Mouse (Mus musculus) CH12.LX (cell line): ENCODE data around the gene Ednrb.

Experiments
- CTCF ChIP-seq, 2 experiments: IDR thresholded peaks in 1 of 2; conservative IDR thresholded peaks in 1 of 2; 2 replicates each; pipeline ENCODE4 v1.5.1; 2011 to 2012; ENCODE audit warnings: low read depth in 2 of 2, low read length in 2 of 2, improper control_type of control experiment in 1 of 2, inconsistent platforms in 1 of 2, mild to moderate bottlenecking in 1 of 2, moderate library complexity in 1 of 2
- ETS1 ChIP-seq: conservative IDR thresholded peaks from 2 replicates; pipeline ENCODE4 v1.6.1; 2012; ENCODE audit warnings: low read depth, mild to moderate bottlenecking, inconsistent platforms, low read length, improper control_type of control experiment, moderate library complexity
- POLR2A ChIP-seq: IDR thresholded peaks from 2 replicates; pipeline ENCODE4 v1.6.1; 2011; ENCODE audit warnings: low read depth, mild to moderate bottlenecking, improper control_type of control experiment, low read length
- POLR2AphosphoS2 ChIP-seq: IDR thresholded peaks from 2 replicates; pipeline ENCODE4 v1.6.1; 2011; ENCODE audit warnings: low read depth, low read length, improper control_type of control experiment
- RAD21 ChIP-seq: IDR thresholded peaks from 2 replicates; pipeline ENCODE4 v1.6.1; 2011; ENCODE audit warnings: low read depth, mild to moderate bottlenecking, low read length, improper control_type of control experiment, moderate library complexity
- USF1 ChIP-seq: IDR thresholded peaks from 2 replicates; pipeline ENCODE4 v1.6.1; 2014; ENCODE audit warnings: low read depth, mild to moderate bottlenecking, inconsistent platforms, low read length, improper control_type of control experiment
- USF2 ChIP-seq: conservative IDR thresholded peaks from 2 replicates; pipeline ENCODE4 v1.6.1; 2011; ENCODE audit warnings: low read depth, low read length, improper control_type of control experiment
- ZNF384 ChIP-seq: IDR thresholded peaks from 2 replicates; pipeline ENCODE4 v1.6.1; 2012; ENCODE audit warnings: low read depth, low read length, improper control_type of control experiment, inconsistent platforms

DNA sequence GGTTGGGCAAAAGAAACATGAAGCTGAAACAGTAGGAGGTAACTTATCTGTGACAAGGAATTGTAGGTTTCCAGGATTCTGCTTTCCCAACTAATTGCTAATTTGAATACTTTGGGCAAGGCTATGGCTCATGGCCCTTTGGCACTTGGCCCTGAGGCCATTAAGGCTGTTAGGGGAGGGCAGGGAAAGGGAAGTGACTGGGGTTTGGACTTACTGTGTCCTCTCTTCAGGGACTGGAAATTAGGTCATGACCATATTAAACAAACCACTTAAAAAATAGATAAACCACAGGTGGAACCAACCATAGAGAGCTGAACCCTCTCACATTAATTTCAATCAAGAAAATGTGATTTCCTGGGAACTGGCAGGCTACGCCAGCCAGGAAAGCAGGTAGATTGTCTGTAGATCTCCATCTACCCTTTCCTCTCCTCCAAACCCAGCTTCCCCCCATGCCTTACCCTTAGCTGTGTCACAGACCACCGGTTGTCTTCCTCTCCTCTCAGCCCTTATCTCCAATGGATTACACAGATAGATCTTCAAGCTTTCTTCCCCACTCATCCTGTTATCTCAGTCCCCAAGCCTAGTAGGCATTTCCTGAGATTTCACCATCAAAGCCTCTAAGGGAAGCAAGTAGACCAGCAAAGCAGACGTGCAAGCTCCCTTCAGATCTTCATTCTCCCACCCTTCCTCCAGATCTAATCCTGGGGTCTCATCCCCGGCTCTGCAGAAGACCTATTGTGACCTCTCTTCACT is 40.1 kb downstream of the Ednrb start:
- TF ChIP-seq ETS1: no peak
- no peak for TF ChIP-seq POLR2A
- no peak for TF ChIP-seq USF1
- TF ChIP-seq POLR2AphosphoS2: no peak
- TF ChIP-seq CTCF (conservative IDR thresholded peaks at IDR 0.05 in 1 of 2, IDR thresholded peaks at IDR 0.05 in 1 of 2; ENCODE audit: low read depth in 2 of 2, low read length in 2 of 2): no peak
- no peak for TF ChIP-seq USF2
- TF ChIP-seq ZNF384: no peak
- no peak for TF ChIP-seq RAD21
